Mouse (Mus musculus) 3134 (cell line): ENCODE results near the gene Hunk.

Source experiments
- DNase-seq: peaks from one replicate; pipeline ENCODE4 v3.0.0-alpha.2; 2011; ENCODE audit warnings: low spot score; ENCODE audit not compliant: insufficient read length; ENCODE audit errors: extremely low read depth

Gene Hunk

DNA sequence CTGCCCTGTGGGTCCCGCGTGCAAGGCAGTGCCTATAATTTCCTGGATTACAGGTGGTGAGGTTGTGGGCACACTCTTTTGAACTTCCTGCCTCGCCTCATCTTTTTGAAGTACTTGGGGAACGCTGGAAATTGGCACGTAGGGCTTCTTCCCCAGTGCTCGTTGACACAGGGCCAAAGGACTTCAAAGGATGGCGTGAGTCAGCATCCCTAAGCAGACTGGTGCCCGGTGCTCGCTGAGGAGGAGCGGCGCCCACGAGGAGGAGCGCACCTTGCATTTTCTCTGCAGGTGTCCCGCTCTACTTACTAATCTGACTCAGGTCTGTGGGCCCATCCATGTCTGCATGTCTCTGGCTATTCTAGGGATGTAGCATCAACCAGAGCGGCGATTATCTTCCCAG lies 4.9 kb downstream of the Hunk start:
- no peak for DNase-seq

GRCm38 (mm10) chr16:90394761-90395160 lies 8.9 kb downstream of the Hunk start:
- no peak for DNase-seq

DNA sequence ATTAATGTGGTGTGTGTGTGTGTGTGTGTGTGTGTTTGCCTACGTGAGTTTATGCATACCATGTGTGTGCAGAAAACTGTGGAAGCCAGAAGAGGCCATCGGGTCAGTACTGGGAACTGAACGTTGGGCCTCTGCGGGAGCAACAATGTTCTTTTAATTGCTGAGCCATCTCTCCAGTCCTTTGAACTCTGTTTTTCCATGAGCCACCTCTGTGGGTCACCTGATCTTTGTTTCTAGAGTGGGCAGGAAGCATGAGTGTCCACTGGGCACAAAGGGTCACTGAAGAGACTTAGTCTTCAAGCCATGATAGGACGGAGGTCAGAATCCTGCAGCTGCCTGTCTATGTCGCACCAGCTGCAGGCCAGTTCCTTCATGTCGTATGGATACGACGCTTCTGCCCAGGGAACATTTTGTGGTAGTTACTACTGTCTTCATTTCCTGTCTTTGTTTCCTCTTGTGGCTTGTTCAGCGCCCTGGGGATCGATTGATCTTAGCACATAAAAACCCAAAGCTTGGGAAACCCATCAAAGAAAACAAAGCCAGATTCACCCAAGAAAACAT lies 10.3 kb downstream of the Hunk start:
- DNase-seq, result no peak

- DNase-seq, result no peak
Measured at GRCm38 (mm10) chr16:90396882-90397281, 11.1 kb downstream of the Hunk start.

GRCm38 (mm10) chr16:90400314-90400713 lies 14.5 kb downstream of the Hunk start:
- no peak for DNase-seq

DNA sequence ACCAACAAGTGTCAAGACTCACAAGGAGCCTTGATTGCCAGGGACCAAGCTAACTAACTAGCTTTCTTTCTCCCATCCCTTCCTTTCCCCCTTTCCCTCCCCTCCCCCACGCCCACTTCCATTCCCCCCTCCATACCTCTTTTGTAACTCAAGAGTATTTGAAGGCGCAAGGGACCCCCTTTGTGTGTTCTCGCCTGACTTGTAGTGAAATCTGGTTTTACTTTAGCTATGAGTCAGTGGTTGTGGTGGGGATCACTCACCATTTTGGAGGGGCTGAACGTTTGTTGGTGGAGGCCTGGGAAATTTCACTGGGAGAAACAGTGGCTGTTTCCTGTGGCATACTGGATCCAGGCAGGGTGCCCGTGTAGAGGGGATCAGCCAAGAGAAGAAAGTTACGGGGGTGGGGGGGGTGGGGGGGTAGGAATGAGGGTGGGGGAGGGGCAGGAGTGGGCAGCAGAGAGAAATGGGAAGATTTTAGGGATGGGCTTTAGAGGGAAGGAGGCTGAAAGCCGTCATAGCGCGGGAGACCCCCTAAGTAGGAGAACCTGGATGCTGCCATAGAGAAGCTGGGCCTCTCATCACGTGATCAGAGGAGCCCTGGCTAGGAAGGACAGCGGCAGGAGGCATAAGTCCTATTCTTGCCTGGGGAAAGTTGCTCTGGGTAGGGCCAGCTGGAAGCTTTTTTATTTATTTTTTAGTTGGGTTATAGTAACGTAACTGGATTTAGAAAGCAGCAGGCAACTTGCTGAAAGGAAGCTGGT lies 15.3 kb downstream of the Hunk start:
- DNase-seq, result no peak

DNA sequence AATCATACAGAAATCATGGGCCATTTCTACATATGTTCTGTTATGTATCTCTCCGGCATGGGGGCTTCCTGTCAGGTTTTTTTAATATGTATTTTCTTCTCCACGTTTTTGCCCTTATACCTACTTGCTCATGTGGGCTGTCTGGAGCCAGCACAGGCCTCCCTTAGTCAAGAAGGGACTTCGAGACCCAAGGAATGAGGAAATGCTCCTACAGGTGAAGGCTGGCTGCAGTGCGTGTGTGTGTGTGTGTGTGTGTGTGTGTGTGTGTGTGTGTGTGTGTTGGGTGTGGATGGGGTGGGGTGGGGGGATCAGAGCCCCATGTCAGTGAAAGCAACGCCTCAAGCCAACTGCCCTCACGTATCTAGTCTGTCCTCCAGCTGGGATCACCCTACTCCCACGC lies 16.5 kb downstream of the Hunk start:
- DNase-seq, result no peak

DNA sequence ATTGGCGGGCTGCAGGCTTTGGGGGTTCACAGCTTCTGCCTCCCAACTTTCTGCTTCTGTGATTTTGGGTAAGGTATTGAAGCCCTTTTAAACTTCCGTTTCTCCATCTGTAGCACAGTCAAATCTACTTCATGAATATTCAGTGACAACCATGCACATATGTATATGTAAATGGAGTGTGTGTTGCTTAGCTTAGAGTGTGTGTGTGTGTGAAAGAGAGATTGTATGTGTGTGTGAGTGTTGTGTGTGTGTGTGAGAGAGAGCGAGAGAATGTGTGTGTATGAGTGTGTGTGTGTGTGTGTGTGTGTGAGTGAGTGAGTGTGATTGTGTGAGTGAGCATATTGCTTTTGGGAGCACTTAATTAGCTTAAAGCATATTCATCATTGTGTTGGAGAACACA lies 19.4 kb downstream of the Hunk start:
- DNase-seq, result no peak

GRCm38 (mm10) chr16:90405599-90405998 lies 19.8 kb downstream of the Hunk start:
- DNase-seq, result no peak

DNA sequence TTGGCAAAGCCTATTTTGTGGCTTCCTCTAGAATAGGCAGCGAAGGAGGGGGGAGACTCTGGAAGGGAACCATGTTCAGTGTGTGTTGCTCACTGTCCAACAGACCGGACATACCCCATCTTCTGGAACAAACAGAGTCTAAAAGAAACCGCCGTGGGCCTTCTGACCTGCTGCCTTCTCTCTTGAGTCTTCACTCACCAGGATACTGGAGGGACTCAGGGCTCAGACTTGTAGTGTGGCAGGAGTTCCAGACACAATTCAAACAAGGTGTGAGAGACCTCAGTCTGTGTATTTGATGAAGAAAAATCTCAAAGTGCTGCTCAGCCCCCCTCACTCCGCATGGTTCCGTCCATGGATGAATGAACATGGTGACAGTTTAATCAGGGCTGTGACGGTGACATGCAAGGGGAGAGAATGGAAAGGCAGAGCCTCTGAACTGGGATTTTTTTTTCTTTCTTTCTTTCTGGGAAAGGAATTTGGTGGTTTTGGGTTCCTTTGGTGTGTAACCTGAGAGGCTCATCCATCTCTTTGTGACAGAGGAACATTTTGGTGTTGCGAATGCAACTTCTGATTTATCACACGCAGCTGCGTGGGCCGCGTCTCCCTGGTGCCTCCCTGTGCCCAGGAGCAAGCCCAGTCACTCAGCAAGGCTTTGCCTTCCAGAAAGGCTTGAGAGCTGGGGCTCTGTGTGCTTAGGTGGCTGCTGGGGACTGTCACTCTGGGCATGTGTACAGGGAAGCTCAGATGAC lies 21.9 kb downstream of the Hunk start:
- DNase-seq, result no peak

DNA sequence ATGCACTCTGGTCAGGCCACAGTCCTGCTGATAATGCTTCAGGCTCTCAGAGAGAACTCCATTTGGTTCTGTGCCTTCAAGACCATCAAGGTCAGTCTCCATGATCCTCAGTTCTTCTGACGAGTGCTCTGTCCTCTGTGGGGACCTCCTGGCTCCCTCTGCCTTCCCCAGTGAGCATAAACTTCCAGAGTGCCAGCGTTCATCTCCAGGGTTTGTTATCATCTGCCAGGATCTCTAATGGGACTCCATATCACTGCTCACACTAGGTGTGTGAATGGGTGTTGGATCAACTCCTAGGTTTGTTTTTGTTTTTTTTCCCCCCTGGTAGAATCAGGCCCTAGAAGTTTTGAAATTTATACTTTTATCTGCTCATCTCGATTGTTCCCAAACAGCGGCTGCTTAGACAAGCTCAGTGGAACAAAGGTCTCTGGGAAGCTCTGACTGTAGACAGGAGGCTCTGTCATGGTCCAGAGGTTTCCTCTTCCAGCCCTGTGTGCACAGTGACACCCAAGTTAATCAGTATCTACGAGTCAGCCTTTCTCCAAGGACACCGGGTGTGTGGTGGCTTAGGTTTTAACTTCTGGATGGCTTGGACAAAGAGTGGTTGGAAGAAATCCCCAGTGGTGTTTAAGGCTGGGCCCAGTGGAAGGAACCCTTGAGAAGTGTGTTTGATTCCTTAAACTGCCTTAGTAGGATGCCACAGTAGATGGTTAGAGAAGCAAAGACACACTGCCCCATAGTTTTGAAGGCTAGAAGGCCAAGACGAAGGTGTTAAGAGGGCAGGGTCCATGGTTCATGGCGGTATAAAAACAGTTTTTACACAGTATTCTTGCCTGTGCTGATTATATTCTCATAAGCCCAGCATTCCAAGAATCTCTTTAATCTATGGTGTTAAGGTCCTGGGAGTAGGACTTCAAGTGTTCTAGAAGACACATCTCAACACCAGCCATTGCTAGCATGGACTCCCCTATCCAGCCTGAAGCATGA lies 26.6 kb downstream of the Hunk start:
- no peak for DNase-seq

DNA sequence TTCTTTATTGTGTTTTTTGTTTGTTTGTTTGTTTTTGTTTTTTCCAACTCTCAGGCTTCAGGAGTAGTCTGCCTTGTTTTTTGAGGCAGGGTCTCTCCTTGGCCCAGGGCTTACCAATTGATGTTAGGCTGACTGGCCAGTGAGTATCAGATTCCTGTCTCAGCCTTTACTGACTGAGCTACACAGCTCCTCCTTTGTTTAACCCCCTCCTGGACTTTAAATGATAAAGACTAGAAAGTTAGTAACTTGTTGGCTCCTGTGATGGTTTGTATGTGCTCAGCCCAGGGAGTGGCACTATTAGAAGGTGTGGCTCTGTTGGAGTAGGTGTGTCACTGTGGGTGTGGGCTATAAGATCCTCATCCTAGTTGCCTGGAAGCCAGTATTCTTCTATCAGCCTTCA lies 30.8 kb downstream of the Hunk start:
- no peak for DNase-seq

DNA sequence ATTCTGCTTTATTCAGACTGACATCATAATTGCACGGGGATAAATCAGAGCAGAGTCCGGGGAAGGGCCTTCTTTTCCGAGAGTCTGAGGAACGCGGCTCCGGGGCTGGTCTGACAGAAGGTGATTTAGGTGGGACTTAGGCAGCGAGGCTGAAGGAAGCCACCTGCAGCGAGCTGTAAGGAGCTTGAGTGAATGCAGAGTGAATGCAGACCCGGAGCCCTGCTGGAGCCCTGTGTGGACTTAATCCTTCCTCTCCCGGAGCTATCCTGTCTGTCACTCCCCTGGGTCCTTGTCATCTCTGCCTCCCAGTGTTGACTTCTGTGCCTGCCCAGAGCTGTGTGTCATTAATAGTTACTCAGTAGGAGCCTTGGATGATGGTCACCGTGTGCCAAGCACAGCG lies 32.8 kb downstream of the Hunk start:
- DNase-seq, result no peak

DNA sequence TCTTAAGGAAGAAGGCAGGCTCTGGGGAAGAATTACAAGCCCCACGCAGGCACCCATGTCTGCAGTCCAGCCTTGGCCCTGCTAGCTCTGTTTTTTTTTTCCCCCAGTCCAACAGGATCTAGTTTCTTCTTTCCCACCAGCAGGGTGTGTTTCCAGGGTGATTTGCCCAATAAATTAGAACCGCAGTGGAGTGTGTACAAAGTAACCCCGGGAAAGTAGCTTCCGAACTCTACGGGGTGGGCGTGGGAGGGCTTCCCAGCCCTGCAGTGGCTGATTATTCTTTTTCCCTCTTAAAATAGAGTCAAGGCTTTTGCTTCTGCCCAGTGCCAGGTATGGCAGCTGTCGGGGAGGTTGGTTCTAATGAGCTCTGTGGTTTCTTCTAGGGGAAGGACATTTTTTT lies 35.3 kb downstream of the Hunk start:
- DNase-seq, result no peak

- no peak for DNase-seq
Measured at GRCm38 (mm10) chr16:90421551-90421950, 35.7 kb downstream of the Hunk start.

DNA sequence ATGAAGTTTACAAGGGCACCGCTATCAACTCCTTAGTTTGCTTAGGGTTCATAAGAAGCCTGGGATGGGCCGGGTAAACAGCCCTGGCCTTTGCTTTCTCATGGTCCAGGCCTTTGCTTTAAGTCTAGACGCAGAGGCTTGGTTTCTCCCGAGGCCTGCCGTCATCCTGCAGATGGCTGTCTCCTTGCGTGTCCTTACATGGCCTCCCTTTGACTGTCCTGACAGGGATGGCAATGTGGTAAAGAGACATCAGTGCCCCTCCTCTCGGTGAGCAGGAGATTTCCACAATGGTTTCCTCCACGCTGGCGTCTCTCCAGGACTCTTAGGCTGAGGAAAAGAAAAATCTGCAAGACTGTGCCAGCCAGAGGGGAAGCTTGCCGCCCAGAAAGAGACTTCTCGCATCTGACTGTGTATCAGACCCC lies 36.3 kb downstream of the Hunk start:
- DNase-seq, result no peak

- DNase-seq, result no peak
Measured at GRCm38 (mm10) chr16:90423898-90424297, 38.1 kb downstream of the Hunk start.

DNA sequence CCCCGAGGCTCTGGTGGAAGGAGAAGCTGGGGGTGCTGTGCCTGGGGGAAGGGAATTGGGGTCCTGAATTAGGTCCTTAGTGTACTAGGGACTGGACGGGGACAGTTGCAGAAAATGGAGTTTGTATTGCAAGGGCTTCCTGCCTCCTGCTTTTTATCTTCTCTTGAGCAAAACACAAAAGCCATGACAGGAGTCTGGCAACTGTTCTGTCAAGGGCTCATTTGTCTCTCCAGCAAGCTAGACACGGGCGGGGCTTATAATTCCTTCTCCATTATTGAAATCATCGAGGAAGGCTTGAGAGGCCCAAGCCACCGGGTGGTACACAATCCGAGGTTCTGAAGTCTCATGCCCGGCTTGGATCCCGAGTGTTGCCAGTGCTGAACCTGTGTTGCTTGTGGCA lies 38.6 kb downstream of the Hunk start:
- DNase-seq, result no peak

DNA sequence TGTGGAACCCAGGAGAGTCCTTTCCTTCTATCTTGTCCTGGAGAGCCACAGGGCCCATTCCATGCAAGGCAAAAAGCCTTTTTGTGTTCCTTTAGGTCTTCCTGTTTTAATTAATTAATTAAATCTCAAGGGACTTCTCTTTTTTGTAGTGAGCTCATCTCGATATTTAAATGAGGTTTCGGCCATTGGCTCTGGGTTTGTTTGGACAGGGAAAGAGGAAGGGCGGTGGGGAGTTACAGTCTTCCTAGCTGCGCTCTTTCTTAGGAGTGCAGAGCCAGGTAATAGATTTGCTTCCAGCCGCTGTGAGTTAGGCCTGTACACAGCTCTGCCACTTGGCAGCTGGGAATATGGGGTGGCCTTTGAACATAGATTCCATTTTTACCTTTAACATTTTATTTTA lies 40.4 kb downstream of the Hunk start:
- no peak for DNase-seq

GRCm38 (mm10) chr16:90427838-90428630 lies 42.2 kb downstream of the Hunk start:
- no peak for DNase-seq
